Mouse (Mus musculus): Measurements from ENCODE around the gene Ctse. TPM values are rescaled to one million over a fixed set of nuclear protein-coding genes. Genes with fewer than 3 reads are reported as not detected.

Ctse gene
- total and polyA plus RNA-seq, 2 experiments, result 0.11 TPM; not detected in 1

DNA sequence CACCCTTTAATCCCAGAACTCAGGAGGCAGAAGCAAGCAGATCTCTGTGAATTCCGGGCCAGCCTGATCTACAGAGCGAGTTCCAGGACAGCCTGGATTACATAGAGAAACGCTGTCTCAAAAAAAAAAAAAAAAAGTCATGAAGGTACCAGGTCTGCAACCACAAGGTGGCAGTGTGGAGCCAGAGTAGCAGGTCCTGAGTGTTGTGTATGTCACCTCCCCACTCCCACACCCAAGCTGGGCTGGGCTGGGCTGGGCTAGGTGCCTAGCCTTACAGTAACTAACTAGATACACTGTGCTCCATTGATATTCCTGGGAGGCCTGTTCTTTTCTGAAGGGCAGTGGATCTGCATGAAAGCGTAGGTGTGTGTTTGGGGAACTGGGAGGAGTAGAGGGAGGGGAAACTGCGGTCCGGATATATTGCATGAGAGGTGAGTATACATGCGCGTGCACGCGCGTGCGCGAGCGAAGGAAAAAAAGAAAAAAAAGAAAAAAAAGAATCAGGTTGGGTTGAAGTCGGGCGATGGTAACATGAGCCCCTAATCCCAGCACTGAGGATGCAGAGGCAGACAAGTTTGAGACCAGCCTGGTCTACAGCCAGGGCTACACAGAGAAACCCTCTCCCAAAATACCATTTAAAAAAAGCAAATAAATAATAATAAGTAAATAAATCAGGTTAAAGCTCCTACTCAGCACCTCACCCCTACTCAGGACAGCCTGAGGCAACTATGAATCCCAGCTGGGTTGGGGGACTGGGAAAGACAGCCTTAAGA lies 24.6 kb upstream of the Ctse start:
- H3K27ac ChIP-seq (replicated peaks; ENCODE audit: insufficient read depth, low read depth, low read length), result no peak overlapping the region; the same call in 1 of the 2 replicates
- TF ChIP-seq POLR2A (IDR thresholded peaks at IDR 0.05; ENCODE audit: extremely low read depth, insufficient read depth, low read length), result no peak
- peak; percentile 79 for TF ChIP-seq CTCF (IDR thresholded peaks at IDR 0.05; ENCODE audit: low read depth, low read length)
- no peak overlapping the region for H3K9ac ChIP-seq (ENCODE audit: low read depth, low read length)
- DNase-seq (ENCODE audit: extremely low read depth, low read depth, low spot score), result peak; percentile 86
- 35% methylated on average over 16 of the region's 16 CpGs for WGBS
- H3K4me1 ChIP-seq (ENCODE audit: control insufficient read depth, insufficient read depth, low read length), result peaks cover 16% of the 10 kb centered on the region
- H3K27me3 ChIP-seq (ENCODE audit: control insufficient read depth, insufficient read depth, low read length), result no peaks in the 10 kb centered on the region
- no peak overlapping the region for H3K4me3 ChIP-seq (ENCODE audit: insufficient read depth, low read depth, low read length)
- no peaks in the 10 kb centered on the region for H3K36me3 ChIP-seq (ENCODE audit: control insufficient read depth, insufficient read depth, low read length)
- no peaks in the 10 kb centered on the region for H3K79me2 ChIP-seq (ENCODE audit: control insufficient read depth, insufficient read depth, low read length)

- H3K79me2 ChIP-seq (ENCODE audit: control insufficient read depth, insufficient read depth, low read length), result no peaks in the 10 kb centered on the region
- no peak overlapping the region for H3K4me3 ChIP-seq (ENCODE audit: insufficient read depth, low read depth, low read length)
- H3K9ac ChIP-seq (ENCODE audit: low read depth, low read length), result no peak overlapping the region
- H3K4me1 ChIP-seq (ENCODE audit: control insufficient read depth, insufficient read depth, low read length), result peaks cover 18% of the 10 kb centered on the region
- no peak for TF ChIP-seq POLR2A (IDR thresholded peaks at IDR 0.05; ENCODE audit: extremely low read depth, insufficient read depth, low read length)
- no peak for TF ChIP-seq CTCF (IDR thresholded peaks at IDR 0.05; ENCODE audit: low read depth, low read length)
- no peaks in the 10 kb centered on the region for H3K36me3 ChIP-seq (ENCODE audit: control insufficient read depth, insufficient read depth, low read length)
- H3K27ac ChIP-seq (replicated peaks; ENCODE audit: insufficient read depth, low read depth, low read length), result peak overlapping the region; percentile 38
- DNase-seq (ENCODE audit: extremely low read depth, low read depth, low spot score), result peak; percentile 89
- no peaks in the 10 kb centered on the region for H3K27me3 ChIP-seq (ENCODE audit: control insufficient read depth, insufficient read depth, low read length)
- WGBS, result 28% methylated on average over 6 of the region's 6 CpGs
Measured at GRCm38 (mm10) chr1:131614641-131615040, 23.5 kb upstream of the Ctse start.

DNA sequence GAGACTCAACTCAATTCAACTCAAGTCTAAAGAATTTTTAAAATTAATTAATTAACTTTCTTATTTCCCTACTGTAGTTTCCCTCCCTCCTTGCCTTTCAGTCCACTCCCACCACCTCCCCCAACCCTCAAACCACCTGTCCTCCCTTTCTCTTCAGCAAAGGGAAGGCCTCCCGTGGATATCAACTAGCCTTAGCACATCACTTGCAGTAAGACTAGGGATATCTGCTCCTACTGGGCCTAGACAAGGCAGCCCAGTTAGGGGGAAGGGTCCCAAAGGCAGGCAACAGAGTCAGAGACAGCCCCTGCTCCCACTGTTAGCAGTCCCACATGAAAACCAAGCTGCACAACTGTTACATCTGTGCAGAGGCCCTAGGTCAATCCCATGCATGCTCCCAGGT lies 22.0 kb upstream of the Ctse start:
- Histone ChIP-seq H3K27ac (replicated peaks; ENCODE audit: insufficient read depth, low read depth, low read length) (no peak overlapping the region), H3K4me1 (ENCODE audit: control insufficient read depth, insufficient read depth, low read length) (peaks cover 31% of the 10 kb centered on the region), H3K9ac (ENCODE audit: low read depth, low read length) (no peak overlapping the region), H3K79me2 (ENCODE audit: control insufficient read depth, insufficient read depth, low read length) (no peaks in the 10 kb centered on the region), H3K27me3 (ENCODE audit: control insufficient read depth, insufficient read depth, low read length) (no peaks in the 10 kb centered on the region), H3K4me3 (ENCODE audit: insufficient read depth, low read depth, low read length) (no peak overlapping the region), H3K36me3 (ENCODE audit: control insufficient read depth, insufficient read depth, low read length) (no peaks in the 10 kb centered on the region)
- no peak for TF ChIP-seq CTCF (IDR thresholded peaks at IDR 0.05; ENCODE audit: low read depth, low read length)
- TF ChIP-seq POLR2A (IDR thresholded peaks at IDR 0.05; ENCODE audit: extremely low read depth, insufficient read depth, low read length), result no peak
- WGBS, result 88% methylated on average over 1 of the region's 1 CpGs
- DNase-seq (ENCODE audit: extremely low read depth, low read depth, low spot score), result no peak

DNA sequence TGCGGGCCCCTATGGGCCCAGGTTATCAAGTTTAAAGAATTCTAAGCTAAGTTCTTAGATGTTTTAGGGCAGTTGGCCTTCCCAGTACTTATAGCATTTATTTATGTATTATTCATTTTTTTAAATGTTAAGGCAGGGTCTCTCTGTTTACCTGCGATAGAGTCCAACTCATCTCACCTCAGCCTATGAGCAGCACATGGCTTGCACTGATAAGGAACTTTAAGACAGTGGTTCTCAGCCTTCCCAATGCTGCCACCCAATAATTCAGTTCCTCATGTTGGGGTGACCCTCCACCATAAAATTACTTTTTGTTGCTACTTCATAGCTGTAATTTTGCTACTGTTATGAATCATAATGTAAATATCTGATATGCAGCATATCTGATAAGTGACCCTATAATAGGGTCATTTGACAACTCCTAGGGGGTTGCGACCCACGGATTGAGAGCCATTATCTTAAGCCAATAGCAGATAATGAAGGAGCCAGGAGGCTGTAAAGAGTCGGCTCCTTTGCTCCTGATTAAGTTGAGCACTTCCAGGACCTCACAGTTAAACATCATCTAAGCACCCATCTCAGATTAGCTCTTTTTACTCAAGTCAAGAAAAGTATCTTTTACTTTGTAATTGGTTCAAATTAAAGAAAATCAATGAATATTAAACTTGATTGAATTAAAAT lies 21.4 kb upstream of the Ctse start:
- H3K27ac ChIP-seq (replicated peaks; ENCODE audit: insufficient read depth, low read depth, low read length), result no peak overlapping the region
- no peak overlapping the region for H3K9ac ChIP-seq (ENCODE audit: low read depth, low read length)
- no peaks in the 10 kb centered on the region for H3K27me3 ChIP-seq (ENCODE audit: control insufficient read depth, insufficient read depth, low read length)
- TF ChIP-seq POLR2A (IDR thresholded peaks at IDR 0.05; ENCODE audit: extremely low read depth, insufficient read depth, low read length), result no peak
- no peak for TF ChIP-seq CTCF (IDR thresholded peaks at IDR 0.05; ENCODE audit: low read depth, low read length)
- H3K4me3 ChIP-seq (ENCODE audit: insufficient read depth, low read depth, low read length), result no peak overlapping the region
- WGBS, result 83% methylated on average over 5 of the region's 5 CpGs
- no peaks in the 10 kb centered on the region for H3K79me2 ChIP-seq (ENCODE audit: control insufficient read depth, insufficient read depth, low read length)
- H3K36me3 ChIP-seq (ENCODE audit: control insufficient read depth, insufficient read depth, low read length), result no peaks in the 10 kb centered on the region
- DNase-seq (ENCODE audit: extremely low read depth, low read depth, low spot score), result no peak
- H3K4me1 ChIP-seq (ENCODE audit: control insufficient read depth, insufficient read depth, low read length), result peaks cover 31% of the 10 kb centered on the region

- peak; percentile 17 for DNase-seq (ENCODE audit: extremely low read depth, low read depth, low spot score)
- H3K4me1 ChIP-seq (ENCODE audit: control insufficient read depth, insufficient read depth, low read length), result peaks cover 28% of the 10 kb centered on the region
- no peaks in the 10 kb centered on the region for H3K79me2 ChIP-seq (ENCODE audit: control insufficient read depth, insufficient read depth, low read length)
- H3K9ac ChIP-seq (ENCODE audit: low read depth, low read length), result no peak overlapping the region
- H3K27me3 ChIP-seq (ENCODE audit: control insufficient read depth, insufficient read depth, low read length), result no peaks in the 10 kb centered on the region
- H3K36me3 ChIP-seq (ENCODE audit: control insufficient read depth, insufficient read depth, low read length), result no peaks in the 10 kb centered on the region
- TF ChIP-seq CTCF (IDR thresholded peaks at IDR 0.05; ENCODE audit: low read depth, low read length) (peak; percentile 41; the same call in 1 of the 2 replicates), POLR2A (IDR thresholded peaks at IDR 0.05; ENCODE audit: extremely low read depth, insufficient read depth, low read length) (no peak)
- H3K27ac ChIP-seq (replicated peaks; ENCODE audit: insufficient read depth, low read depth, low read length), result no peak overlapping the region
- H3K4me3 ChIP-seq (ENCODE audit: insufficient read depth, low read depth, low read length), result no peak overlapping the region
- WGBS, result 89% methylated on average over 1 of the region's 1 CpGs
Measured at GRCm38 (mm10) chr1:131618576-131618975, 19.5 kb upstream of the Ctse start.

GRCm38 (mm10) chr1:131619348-131619747 lies 18.8 kb upstream of the Ctse start:
- DNase-seq (ENCODE audit: extremely low read depth, low read depth, low spot score), result peak; percentile 96
- no peak overlapping the region for H3K4me3 ChIP-seq (ENCODE audit: insufficient read depth, low read depth, low read length)
- H3K9ac ChIP-seq (ENCODE audit: low read depth, low read length), result no peak overlapping the region
- peak overlapping the region; percentile 49 for H3K27ac ChIP-seq (replicated peaks; ENCODE audit: insufficient read depth, low read depth, low read length)
- TF ChIP-seq POLR2A (IDR thresholded peaks at IDR 0.05; ENCODE audit: extremely low read depth, insufficient read depth, low read length) (no peak), CTCF (IDR thresholded peaks at IDR 0.05; ENCODE audit: low read depth, low read length) (no peak)
- no peaks in the 10 kb centered on the region for H3K79me2 ChIP-seq (ENCODE audit: control insufficient read depth, insufficient read depth, low read length)
- H3K36me3 ChIP-seq (ENCODE audit: control insufficient read depth, insufficient read depth, low read length), result no peaks in the 10 kb centered on the region
- WGBS, result 21% methylated on average over 7 of the region's 7 CpGs
- H3K27me3 ChIP-seq (ENCODE audit: control insufficient read depth, insufficient read depth, low read length), result no peaks in the 10 kb centered on the region
- peaks cover 28% of the 10 kb centered on the region for H3K4me1 ChIP-seq (ENCODE audit: control insufficient read depth, insufficient read depth, low read length)
